Mouse (Mus musculus) gastrocnemius, adult 2 months (tissue): ENCODE measurements at regions not wholly inside any gene's neighbourhood (a gene's known extent, or its start where the extent isn't known, plus 50 kb on each side); places are given as distances from the start of the nearest gene placed in this dataset.

Experiments
- DNase-seq: peaks from one replicate; pipeline ENCODE4 v3.0.0; 2022
- H3K27ac ChIP-seq: fragments of 200-600 bp; 2 replicates; pipeline ENCODE4 v1.8.1; 2022; ENCODE audit warnings: mild to moderate bottlenecking
- H3K4me3 ChIP-seq: fragments of 200-600 bp; 2 replicates; pipeline ENCODE4 v1.8.1; 2022; ENCODE audit warnings: mild to moderate bottlenecking, moderate library complexity
- CTCF ChIP-seq: fragments of 200-600 bp; IDR thresholded peaks from 2 replicates; pipeline ENCODE4 v1.8.1; 2022; ENCODE audit warnings: antibody characterized with exemption, mild to moderate bottlenecking, moderate library complexity
- intact Hi-C: fragments of 180-260 bp; cut with DNase I; formaldehyde crosslinking; loops from one replicate; pipeline ENCODE4 v1.15.1; 2025

DNA sequence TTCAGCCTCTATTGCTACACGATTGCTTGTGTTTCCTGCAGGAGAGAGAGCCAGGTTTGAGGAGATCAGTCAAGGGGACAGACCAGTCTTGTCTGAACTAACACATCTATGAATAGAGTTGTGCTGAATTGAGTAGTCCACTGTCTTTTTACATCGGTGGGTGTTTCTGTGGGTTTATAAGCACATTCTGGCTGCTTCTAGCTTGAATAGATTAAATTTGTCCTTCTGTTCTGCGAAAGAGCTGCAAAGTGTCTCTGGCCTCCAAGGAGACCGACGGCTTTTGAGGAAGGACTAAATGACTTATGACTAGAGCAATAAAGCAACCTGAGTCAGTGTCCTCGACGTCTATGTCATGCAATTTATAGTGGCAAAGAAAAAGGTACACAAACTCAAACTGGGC, 179.9 kb downstream of the Zfp36l1 start:
- intact Hi-C loops, result no loop called here
- Histone ChIP-seq H3K4me3 (no peak overlapping the region), H3K27ac (no peak overlapping the region)
- no peak for TF ChIP-seq CTCF
- no peak for DNase-seq

DNA sequence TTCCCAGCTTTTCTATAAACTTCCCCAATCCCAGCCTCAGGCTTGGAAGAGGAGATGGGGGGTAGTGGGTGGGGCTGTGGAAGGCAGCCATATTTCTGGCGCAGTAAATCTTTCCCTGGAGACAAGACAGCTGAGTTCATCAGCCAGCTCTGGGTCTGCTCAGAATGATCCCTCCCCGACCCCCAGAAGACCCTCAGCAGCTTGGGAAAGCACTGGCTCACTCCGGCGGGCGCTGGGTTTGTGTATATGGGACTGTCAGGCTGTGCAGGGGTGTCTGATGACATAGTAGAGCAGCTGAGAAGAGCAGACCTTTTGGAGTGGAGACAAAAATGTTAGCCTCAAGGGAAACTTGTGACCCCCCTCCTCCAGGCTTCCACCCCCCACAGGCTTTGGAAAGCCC, 181.4 kb downstream of the Zfp36l1 start:
- H3K27ac ChIP-seq, result peak overlapping the region; percentile 88

DNA sequence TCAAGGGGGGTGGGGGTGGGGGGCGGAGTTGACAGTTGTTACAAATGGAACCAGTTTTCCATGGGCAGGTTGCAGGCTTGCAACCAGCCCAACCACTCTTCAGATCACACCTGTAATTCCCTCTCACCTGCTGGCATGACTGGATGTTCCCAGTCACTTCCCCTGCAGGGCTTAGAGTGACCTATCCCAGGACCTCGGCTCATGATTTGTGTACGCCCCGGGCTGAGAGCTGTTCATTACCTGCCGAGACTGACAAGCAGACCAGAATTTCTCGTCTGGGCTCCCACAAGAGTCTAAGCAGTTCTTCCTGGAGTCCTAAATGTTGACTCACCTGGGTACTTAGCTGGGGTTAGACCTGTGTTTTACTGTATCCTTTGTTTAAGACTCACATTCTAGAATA, 183.0 kb downstream of the Zfp36l1 start:
- no peak for TF ChIP-seq CTCF
- H3K4me3 ChIP-seq, result no peak overlapping the region
- peak overlapping the region; percentile 88 for H3K27ac ChIP-seq
- DNase-seq, result no peak
- intact Hi-C loops, result no loop called here

More for the DNA sequence above, 181.4 kb downstream of the Zfp36l1 start:
- no peak for TF ChIP-seq CTCF
- no peak overlapping the region for H3K4me3 ChIP-seq
- no peak for DNase-seq
- intact Hi-C loops, result no loop called here

DNA sequence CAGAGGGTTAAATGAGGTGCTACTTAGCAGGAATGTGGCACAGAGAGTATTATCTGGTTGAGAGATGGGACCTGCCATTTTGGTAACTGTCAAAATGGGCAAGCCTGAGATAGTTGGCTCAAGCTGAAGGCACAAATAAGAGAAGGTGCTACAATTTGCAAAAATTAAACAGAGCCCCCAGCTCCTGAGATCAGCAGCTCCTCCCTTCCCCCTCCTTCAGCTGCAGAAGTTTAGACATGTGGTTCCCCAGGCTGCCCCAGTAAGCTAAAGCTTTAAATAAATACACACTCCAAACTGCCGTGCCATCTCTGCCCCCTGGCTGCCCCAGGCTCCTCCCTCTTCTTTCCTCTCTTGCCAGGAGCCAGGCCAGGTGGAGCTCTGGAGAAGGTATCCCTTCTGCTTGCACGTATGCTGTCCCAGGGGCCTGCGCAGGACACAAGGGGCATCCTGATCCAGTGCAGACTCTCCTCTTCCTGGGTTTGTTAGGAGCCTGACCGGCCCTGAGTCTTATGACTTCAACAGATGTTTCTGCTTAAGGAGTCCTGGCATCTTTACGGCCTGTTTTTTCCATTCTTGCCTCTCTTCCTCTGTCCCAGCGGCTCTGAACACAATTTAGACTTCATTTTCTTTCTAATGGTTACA, 184.0 kb downstream of the Zfp36l1 start:
- intact Hi-C loops, result no loop called here
- H3K4me3 ChIP-seq, result peak overlapping the region; percentile 32; the same call in 1 of the 2 replicates
- peak; percentile 76 for DNase-seq
- H3K27ac ChIP-seq, result peak overlapping the region; percentile 88
- peak; percentile 12; the same call in 1 of the 2 replicates for TF ChIP-seq CTCF

DNA sequence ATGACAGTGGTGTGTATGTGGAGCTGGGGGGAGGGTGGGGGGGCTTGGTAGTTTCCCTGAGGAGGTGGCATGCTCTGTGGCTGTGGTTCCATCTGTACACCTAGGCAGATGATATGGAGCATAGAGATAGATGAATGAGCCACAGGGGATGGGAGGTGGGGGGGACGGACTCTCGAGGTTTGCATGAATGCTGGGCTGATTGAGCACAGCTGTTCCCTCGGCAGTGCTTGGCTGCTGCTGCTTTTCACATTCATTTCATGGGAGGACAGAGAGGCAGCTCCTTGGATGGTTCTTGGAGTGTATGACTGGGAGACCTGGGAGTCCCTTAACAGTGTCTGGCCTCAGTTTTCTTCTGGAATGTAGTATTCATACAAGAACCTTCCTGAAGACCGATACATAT, 184.5 kb downstream of the Zfp36l1 start:
- TF ChIP-seq CTCF, result no peak
- peak overlapping the region; percentile 88 for H3K27ac ChIP-seq
- peak; percentile 50 for DNase-seq
- no peak overlapping the region for H3K4me3 ChIP-seq
- intact Hi-C loops, result no loop called here

DNA sequence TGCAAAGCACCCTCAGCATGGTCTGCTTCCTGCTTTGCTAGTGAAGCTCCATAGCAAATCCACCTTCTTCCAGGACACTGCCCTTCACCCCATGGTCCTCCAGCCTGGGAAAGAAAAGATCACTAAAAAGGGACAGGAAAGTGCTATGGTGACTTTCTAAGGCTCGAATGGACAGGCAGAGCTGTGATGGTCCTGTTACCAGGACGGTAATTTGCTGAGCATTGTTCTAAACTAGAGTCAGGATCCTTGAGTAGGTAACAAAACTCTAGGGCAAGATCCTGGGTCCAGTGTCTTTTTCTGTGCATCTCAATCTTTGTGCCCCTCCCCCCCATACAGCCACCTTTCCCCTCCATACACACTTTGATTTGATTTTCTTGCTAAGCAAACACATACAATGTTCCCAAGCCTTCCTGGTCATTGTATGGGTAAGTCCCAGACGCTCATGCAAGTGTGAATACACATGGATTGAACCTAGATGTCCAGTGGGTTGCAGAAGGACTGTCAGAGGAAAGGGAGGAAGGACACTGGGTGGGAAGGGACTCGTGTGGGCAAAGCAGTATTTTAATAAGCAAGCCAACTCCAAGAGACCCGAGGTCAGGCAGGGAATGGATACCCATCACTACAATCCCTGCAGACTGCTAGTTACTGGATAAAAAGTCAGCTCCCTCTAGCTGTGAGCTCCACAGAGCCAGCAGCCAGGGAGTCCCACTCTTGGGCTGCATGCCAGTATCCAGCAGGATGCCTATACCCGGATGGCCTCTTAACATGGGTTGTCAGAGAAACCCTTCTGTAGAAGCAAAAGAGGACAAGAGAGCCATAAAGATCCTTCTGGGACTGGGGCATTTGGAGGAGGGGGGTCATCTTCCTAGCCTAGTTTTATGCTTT, 186.9 kb downstream of the Zfp36l1 start:
- DNase-seq, result peak; percentile 60
- peak; percentile 44; the same call in 1 of the 2 replicates for TF ChIP-seq CTCF
- intact Hi-C loops, result no loop called here
- Histone ChIP-seq H3K27ac (peak overlapping the region; percentile 78), H3K4me3 (no peak overlapping the region)

DNA sequence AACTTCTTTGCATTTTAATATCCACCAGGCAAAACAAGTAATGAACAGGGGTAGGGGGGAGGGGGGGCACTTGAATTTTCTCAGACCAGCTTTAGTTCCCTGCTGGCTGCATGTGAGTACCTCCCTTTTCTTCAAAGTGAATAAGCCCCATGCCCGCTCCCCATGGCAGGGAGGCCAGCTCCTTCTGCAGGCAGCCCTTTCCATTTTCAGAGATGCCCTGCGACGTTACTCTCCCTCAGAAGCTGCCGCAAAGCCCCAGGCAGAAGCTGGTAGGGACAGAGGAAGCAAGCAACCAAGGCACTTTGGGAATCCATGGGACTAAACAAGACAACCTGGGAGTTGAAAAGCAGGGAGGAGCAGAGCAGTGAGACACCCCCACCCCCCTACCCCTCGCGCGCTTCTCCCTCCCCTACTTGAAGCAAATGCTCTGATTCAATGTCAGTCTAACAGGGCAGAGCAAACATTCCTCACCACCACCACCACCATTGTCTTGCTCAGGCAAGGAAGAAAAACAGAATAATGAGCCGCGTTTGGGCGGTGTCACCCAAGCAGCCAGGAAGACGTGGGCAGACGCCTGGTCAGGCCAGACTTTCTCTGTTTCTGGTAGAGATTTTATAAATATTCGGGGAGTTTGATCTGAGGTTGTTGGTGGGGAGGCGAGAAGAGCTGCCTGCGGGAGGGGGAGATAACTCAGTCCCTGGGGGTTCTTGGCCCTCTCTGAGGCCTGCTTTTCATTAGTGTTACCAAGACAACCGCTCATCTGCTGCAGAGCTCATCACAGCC, 187.7 kb downstream of the Zfp36l1 start:
- intact Hi-C loops, result no loop called here
- DNase-seq, result peak; percentile 53
- TF ChIP-seq CTCF, result no peak
- H3K27ac ChIP-seq, result peak overlapping the region; percentile 78
- H3K4me3 ChIP-seq, result no peak overlapping the region

DNA sequence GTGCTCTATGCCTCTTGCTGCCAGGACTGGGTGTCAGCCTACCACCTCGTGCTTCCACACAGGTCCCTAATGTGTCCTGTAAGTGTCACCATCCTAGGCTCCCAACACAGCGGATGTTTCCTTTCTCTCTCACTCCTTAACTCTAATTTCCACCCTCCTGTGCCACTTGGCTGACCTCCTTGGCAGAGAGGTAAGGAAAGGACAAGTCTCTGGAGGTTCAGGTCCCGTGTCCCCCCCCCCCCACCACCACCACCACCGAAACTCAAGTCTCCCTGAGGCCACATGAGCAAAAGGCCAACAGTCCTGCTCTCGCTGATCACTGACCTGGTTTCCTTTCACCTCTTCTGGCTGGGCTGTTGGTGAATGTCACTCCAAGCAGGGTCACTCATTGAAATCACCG, 189.0 kb downstream of the Zfp36l1 start:
- Histone ChIP-seq H3K27ac (peak overlapping the region; percentile 51), H3K4me3 (no peak overlapping the region)
- TF ChIP-seq CTCF, result no peak
- intact Hi-C loops, result no loop called here
- peak; percentile 54 for DNase-seq

DNA sequence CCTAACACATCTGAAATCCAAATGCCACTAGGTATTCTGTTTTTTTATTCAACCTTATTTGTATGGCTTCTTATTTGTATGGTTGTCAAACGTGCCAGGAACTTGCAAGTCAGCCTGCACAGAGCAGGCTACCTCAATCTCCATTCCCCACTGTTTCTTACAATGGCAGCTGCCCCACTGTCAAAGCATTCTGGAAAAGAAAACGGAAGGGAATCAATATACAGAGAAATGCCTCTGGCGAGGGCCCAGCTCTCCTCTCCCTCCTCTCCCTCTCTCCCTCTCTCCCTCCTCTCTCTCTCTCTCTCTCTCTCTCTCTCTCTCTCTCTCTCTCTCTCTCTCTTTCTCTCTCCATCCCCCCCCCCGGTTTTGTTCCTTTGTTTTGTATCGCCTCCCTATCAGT, 191.0 kb downstream of the Zfp36l1 start:
- DNase-seq, result no peak
- no peak overlapping the region for H3K4me3 ChIP-seq
- TF ChIP-seq CTCF, result no peak
- no peak overlapping the region for H3K27ac ChIP-seq
- intact Hi-C loops, result no loop called here

DNA sequence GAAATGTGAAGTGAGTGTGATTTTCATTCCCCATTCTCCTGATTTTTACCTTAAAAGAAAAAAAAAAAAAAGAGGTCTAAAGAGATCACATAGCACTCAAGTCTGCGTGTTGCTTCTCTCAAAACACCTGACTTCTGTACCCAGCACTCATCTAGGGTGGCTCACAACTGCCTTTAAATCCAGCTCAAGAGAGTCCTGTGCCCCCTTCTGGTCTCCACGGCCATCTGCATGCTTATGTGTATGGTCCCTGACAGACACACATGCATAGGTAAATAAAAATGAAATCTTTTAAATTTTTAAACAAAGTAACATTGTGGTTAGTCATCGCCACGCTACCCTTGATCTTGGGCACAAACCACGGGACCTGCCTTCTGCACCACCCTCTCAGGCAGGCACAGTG, 193.8 kb downstream of the Zfp36l1 start:
- TF ChIP-seq CTCF, result peak; percentile 30; the same call in 1 of the 2 replicates
- no peak overlapping the region for H3K4me3 ChIP-seq
- intact Hi-C loops, result no loop called here
- no peak overlapping the region; the same call in 1 of the 2 replicates for H3K27ac ChIP-seq
- no peak for DNase-seq

DNA sequence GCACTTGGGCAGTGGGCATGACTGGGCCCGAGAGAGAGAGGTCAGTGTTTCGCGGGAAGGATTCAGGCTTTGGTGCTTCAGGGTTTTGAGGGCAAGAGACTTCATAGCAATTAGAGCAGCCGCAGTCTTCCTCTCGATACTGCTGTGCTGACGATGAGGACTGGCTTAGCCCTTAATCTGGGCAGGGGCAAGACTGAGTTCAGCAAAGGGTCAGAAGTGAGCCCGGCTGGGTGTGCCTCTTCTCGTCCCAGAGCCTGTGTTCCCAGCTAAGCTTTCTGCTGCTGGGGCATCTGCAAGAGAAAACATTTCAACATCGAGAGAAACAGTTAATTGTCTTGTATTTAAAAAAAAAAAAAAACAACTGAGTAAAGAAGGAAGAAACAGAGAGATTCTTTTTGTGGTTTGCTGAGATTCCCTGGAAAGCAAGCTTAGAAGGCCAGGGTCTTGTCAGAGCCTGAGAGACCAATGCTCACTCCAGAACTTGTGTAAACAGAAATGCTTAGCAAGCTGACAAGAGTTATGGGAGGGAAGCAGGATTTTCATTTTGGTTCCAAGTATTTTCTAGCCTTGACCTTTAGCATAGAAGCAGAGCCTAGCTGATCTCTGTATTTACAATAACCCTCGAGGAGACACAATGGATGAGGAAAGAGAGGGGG, 195.1 kb downstream of the Zfp36l1 start:
- intact Hi-C loops, result no loop called here
- TF ChIP-seq CTCF, result no peak
- Histone ChIP-seq H3K4me3 (no peak overlapping the region), H3K27ac (peak overlapping the region; percentile 68)
- peak; percentile 45 for DNase-seq
